Mouse (Mus musculus) heart, embryonic 13.5 days (tissue): ENCODE measurements around the gene Atxn1. TPM values are rescaled to one million over a fixed set of nuclear protein-coding genes. Genes with fewer than 3 reads are reported as not detected.

Source experiments
- ATAC-seq: fragments of 200-750 bp; cut with Nextera tagmentation; 2 replicates; pipeline ENCODE4 v1.8.0; 2017; ENCODE audit warnings: moderate TSS enrichment; ENCODE audit not compliant: insufficient number of reproducible peaks, low FRiP score, low TSS enrichment; ENCODE audit errors: extremely low read depth
- H3K27ac ChIP-seq: fragments of 300-500 bp; sonication (generic); replicated peaks from 2 replicates; pipeline ENCODE4 v1.5.1; 2015; ENCODE audit warnings: moderate library complexity, mild to moderate bottlenecking, inconsistent platforms
- H3K27me3 ChIP-seq: fragments of 300-500 bp; sonication (generic); replicated peaks from 2 replicates; pipeline ENCODE4 v1.6.1; 2015; ENCODE audit warnings: mild to moderate bottlenecking, inconsistent platforms
- H3K36me3 ChIP-seq: fragments of 300-500 bp; sonication (generic); 2 replicates; pipeline ENCODE4 v1.6.1; 2015; ENCODE audit warnings: mild to moderate bottlenecking, inconsistent platforms
- H3K4me1 ChIP-seq: fragments of 300-500 bp; sonication (generic); 2 replicates; pipeline ENCODE4 v1.6.1; 2015; ENCODE audit warnings: inconsistent platforms
- H3K4me2 ChIP-seq: fragments of 300-500 bp; sonication (generic); 2 replicates; pipeline ENCODE4 v1.6.1; 2015; ENCODE audit warnings: inconsistent platforms, mild to moderate bottlenecking, moderate library complexity
- H3K4me3 ChIP-seq: fragments of 300-500 bp; sonication (generic); 2 replicates; pipeline ENCODE4 v1.5.1; 2015; ENCODE audit warnings: moderate library complexity, mild to moderate bottlenecking, inconsistent platforms
- H3K9ac ChIP-seq: fragments of 300-500 bp; sonication (generic); 2 replicates; pipeline ENCODE4 v1.6.1; 2015; ENCODE audit warnings: inconsistent platforms, mild to moderate bottlenecking, moderate library complexity
- H3K9me3 ChIP-seq: fragments of 300-500 bp; sonication (generic); 2 replicates; pipeline ENCODE4 v1.6.1; 2016; ENCODE audit warnings: inconsistent platforms
- WGBS: fragments of 180-500 bp; shearing (Covaris S2); methylation state at CpG from one replicate; pipeline ENCODE4 v1.1.7; 2015; ENCODE audit warnings: mixed read lengths; 5-methylcytosine and 5-hydroxymethylcytosine counted together
- polyA plus RNA-seq: library from polyadenylated mRNA; unstranded; fragments of >200 nt; fragmentation: Nextera tagmentation; extraction: Ambion mirVana; gene quantifications from 2 replicates; pipeline ENCODE4 v1.2.1, GENCODE M21; 2015

Atxn1 gene
- polyA plus RNA-seq, 1 experiment from 2014 or later: 5.8 TPM

DNA sequence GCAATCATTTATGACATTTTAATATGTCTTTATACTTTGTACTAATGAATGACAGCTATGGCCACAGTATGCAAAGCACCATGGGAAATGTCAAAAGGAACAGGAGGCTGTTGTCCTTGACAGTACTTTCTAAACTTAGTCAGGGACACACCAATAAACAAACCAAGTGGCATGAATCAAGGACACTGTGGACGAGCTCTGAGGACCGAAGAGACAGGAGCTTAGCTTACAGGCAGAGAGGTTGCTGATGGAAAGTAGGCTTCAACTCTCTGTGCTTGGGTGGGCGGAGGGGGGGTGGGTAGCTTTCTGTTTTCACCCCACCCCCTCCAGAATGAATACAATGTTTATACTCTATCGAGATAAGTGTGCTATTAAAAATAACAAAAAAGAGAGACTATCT lies 90.6 kb downstream of the Atxn1 start:
- WGBS: 84% methylated on average over 4 of the region's 4 CpGs
- H3K9ac ChIP-seq: no peak overlapping the region
- H3K36me3 ChIP-seq: peaks cover 6% of the 10 kb centered on the region; the same call in 1 of the 2 replicates

GRCm38 (mm10) chr13:45872966-45873365 lies 91.8 kb downstream of the Atxn1 start:
- H3K9ac ChIP-seq: no peak overlapping the region
- peaks cover 6% of the 10 kb centered on the region; the same call in 1 of the 2 replicates for H3K36me3 ChIP-seq
- no peaks in the 10 kb centered on the region for H3K27me3 ChIP-seq
- no peak overlapping the region for H3K4me3 ChIP-seq
- WGBS: 85% methylated on average over 7 of the region's 7 CpGs
- no peak for ATAC-seq
- H3K9me3 ChIP-seq: no peaks in the 10 kb centered on the region
- H3K4me1 ChIP-seq: no peaks in the 10 kb centered on the region; the same call in 1 of the 2 replicates
- no peak overlapping the region for H3K4me2 ChIP-seq
- no peak overlapping the region for H3K27ac ChIP-seq

More for the DNA sequence above, 90.6 kb downstream of the Atxn1 start:
- Histone ChIP-seq H3K4me2 (no peak overlapping the region), H3K27me3 (no peaks in the 10 kb centered on the region), H3K4me3 (no peak overlapping the region), H3K9me3 (no peaks in the 10 kb centered on the region), H3K4me1 (no peaks in the 10 kb centered on the region; the same call in 1 of the 2 replicates), H3K27ac (no peak overlapping the region)
- ATAC-seq: no peak

DNA sequence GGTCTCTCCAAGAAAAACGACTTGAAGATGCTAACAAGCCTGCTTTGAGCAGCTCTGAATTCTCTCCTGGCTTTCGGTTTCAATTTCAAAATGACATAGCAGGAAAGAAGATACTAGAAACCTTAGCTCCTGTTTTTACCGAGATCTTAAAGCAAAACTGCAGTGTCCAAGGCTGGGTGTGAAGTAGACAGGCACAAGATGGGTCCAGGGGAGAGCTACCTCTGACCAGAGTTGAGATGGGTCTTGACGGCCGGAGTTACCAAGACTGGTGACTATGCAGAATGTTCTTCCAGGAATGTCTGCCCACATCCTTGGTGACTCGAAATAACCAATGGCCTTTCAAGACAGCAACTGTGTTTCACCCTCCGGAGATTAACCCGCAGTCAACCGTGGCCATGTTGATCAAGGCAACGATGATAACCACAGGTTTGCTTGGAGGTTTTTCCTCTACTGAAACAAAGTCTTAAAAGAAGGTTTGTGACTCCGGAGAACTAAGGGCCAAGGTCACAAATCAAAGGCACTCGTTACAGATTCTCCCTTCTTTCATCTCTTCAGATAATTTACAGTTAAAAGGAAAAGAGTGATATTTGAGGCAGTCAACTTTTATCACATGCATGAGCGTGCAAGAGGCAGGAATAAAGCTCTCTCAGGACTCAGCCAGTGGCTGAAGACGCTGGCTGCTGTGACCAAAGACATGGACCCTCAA lies 92.6 kb downstream of the Atxn1 start:
- no peak overlapping the region for H3K9ac ChIP-seq
- H3K27ac ChIP-seq: no peak overlapping the region
- no peaks in the 10 kb centered on the region for H3K9me3 ChIP-seq
- H3K4me2 ChIP-seq: no peak overlapping the region
- no peak for ATAC-seq
- peaks cover 6% of the 10 kb centered on the region; the same call in 1 of the 2 replicates for H3K36me3 ChIP-seq
- 70% methylated on average over 14 of the region's 14 CpGs for WGBS
- H3K4me3 ChIP-seq: no peak overlapping the region
- H3K4me1 ChIP-seq: peaks cover 5% of the 10 kb centered on the region
- H3K27me3 ChIP-seq: no peaks in the 10 kb centered on the region

DNA sequence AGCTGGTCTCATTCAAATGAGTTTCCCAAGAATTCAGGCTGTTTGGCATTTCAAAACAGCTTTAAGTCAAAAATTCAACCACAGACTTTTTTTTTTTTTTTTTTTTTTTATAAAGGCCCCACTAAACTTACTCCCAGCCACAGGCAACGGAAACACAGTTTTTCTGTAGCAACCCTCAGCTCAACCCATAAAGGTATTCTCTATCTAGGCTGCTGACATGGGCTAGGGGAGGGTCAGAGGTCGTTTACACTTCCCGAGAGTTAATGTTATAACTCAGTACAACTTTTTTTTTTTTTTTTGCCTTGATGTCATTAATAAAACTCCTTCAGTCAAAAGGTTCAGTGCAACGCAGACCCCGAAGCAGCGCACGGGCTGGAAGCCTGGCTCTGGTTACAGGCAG lies 93.3 kb downstream of the Atxn1 start:
- ATAC-seq: no peak
- peaks cover 11% of the 10 kb centered on the region for H3K4me1 ChIP-seq
- no peaks in the 10 kb centered on the region for H3K27me3 ChIP-seq
- no peak overlapping the region for H3K27ac ChIP-seq
- H3K4me3 ChIP-seq: no peak overlapping the region
- H3K9me3 ChIP-seq: no peaks in the 10 kb centered on the region
- WGBS: 77% methylated on average over 7 of the region's 7 CpGs
- peaks cover 6% of the 10 kb centered on the region; the same call in 1 of the 2 replicates for H3K36me3 ChIP-seq
- H3K4me2 ChIP-seq: no peak overlapping the region
- no peak overlapping the region for H3K9ac ChIP-seq

GRCm38 (mm10) chr13:45868886-45869285 lies 95.9 kb downstream of the Atxn1 start:
- Histone ChIP-seq H3K9me3 (no peaks in the 10 kb centered on the region), H3K4me3 (no peak overlapping the region), H3K4me1 (peaks cover 18% of the 10 kb centered on the region), H3K27me3 (no peaks in the 10 kb centered on the region), H3K36me3 (no peaks in the 10 kb centered on the region), H3K27ac (no peak overlapping the region), H3K4me2 (no peak overlapping the region), H3K9ac (no peak overlapping the region)
- ATAC-seq: no peak
- WGBS: 79% methylated on average over 8 of the region's 8 CpGs

DNA sequence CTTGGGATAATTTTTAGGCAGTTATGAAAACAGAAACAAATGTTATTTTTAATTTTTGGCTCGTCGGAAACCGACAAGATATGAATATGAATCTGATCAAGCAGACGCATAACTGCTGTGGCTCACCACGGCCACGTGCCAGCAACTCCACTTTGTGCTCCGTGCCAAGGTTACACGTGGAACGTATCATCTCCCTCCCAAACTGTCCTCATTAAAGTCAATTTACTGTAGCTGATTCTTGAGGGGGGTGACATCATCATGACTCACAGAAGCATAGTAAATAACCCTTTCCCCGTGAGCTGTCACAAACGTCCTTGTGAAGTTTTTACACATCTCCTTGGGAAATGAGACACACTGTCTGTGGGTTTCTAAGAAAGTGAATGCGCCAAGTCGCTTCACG lies 97.5 kb downstream of the Atxn1 start:
- Histone ChIP-seq H3K4me3 (no peak overlapping the region), H3K27ac (no peak overlapping the region), H3K4me1 (peaks cover 23% of the 10 kb centered on the region), H3K4me2 (no peak overlapping the region), H3K9ac (no peak overlapping the region), H3K9me3 (no peaks in the 10 kb centered on the region), H3K36me3 (no peaks in the 10 kb centered on the region), H3K27me3 (no peaks in the 10 kb centered on the region)
- 64% methylated on average over 14 of the region's 14 CpGs for WGBS
- ATAC-seq: no peak

DNA sequence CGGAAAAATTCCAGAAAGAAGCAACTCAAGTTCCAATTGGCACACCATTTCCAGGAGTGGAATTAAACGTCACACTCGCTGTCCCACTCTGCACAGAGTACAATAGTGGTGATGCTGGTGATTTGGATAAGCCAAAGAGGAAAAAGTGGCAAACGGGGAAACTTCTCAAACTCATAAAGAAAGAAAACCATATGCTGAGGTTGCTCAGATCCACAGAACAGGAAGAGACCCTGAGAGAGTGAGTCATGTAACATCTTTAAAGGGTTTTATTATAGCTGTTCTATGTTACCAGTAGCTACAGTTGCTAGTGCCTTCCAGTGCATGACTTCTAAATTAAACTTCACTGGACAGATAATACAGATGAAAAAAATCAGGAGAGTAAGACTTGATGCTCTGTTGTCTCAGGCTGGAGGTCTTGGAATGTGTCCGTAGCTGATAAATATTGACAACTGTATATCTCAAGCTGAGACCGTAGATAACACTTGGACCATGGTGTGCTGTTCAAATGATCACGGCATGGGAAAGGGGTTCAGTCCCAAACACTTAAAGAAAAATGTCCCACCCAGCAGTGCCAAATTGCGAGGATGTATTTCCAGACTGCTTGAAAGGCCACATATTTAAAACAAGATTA lies 98.1 kb downstream of the Atxn1 start:
- H3K36me3 ChIP-seq: no peaks in the 10 kb centered on the region
- 63% methylated on average over 8 of the region's 8 CpGs for WGBS
- ATAC-seq: no peak

GRCm38 (mm10) chr13:45865620-45866019 lies 99.2 kb downstream of the Atxn1 start:
- ATAC-seq: no peak
- H3K4me1 ChIP-seq: peaks cover 33% of the 10 kb centered on the region
- no peaks in the 10 kb centered on the region for H3K27me3 ChIP-seq
- H3K27ac ChIP-seq: no peak overlapping the region
- H3K4me2 ChIP-seq: no peak overlapping the region
- no peak overlapping the region for H3K9ac ChIP-seq
- H3K4me3 ChIP-seq: no peak overlapping the region
- no peaks in the 10 kb centered on the region for H3K36me3 ChIP-seq
- no peaks in the 10 kb centered on the region for H3K9me3 ChIP-seq
- WGBS: 88% methylated on average over 10 of the region's 10 CpGs

More for the DNA sequence above, 98.1 kb downstream of the Atxn1 start:
- H3K9ac ChIP-seq: no peak overlapping the region
- no peaks in the 10 kb centered on the region for H3K27me3 ChIP-seq
- H3K27ac ChIP-seq: no peak overlapping the region
- no peak overlapping the region for H3K4me2 ChIP-seq
- no peaks in the 10 kb centered on the region for H3K9me3 ChIP-seq
- H3K4me3 ChIP-seq: no peak overlapping the region
- peaks cover 26% of the 10 kb centered on the region for H3K4me1 ChIP-seq

GRCm38 (mm10) chr13:45863779-45864178 lies 101.0 kb downstream of the Atxn1 start:
- peaks cover 44% of the 10 kb centered on the region for H3K4me1 ChIP-seq
- no peaks in the 10 kb centered on the region for H3K9me3 ChIP-seq
- no peak for ATAC-seq
- H3K4me3 ChIP-seq: no peak overlapping the region
- H3K4me2 ChIP-seq: no peak overlapping the region
- no peaks in the 10 kb centered on the region for H3K36me3 ChIP-seq
- 55% methylated on average over 8 of the region's 8 CpGs for WGBS
- H3K27me3 ChIP-seq: no peaks in the 10 kb centered on the region
- H3K9ac ChIP-seq: no peak overlapping the region
- H3K27ac ChIP-seq: no peak overlapping the region

GRCm38 (mm10) chr13:45861885-45862605 lies 102.8 kb downstream of the Atxn1 start:
- no peaks in the 10 kb centered on the region for H3K27me3 ChIP-seq
- peak overlapping the region; percentile 1; the same call in 1 of the 2 replicates for H3K9ac ChIP-seq
- H3K9me3 ChIP-seq: no peaks in the 10 kb centered on the region
- no peak overlapping the region for H3K27ac ChIP-seq
- H3K4me1 ChIP-seq: peaks cover 38% of the 10 kb centered on the region
- 0 out of 2 replicates have a peak overlapping the region, but pooled peaks have one; percentile 1 for H3K4me2 ChIP-seq
- WGBS: 52% methylated on average over 13 of the region's 13 CpGs
- no peak for ATAC-seq
- no peaks in the 10 kb centered on the region for H3K36me3 ChIP-seq
- no peak overlapping the region for H3K4me3 ChIP-seq

GRCm38 (mm10) chr13:45861098-45861580 lies 103.7 kb downstream of the Atxn1 start:
- Histone ChIP-seq H3K4me1 (peaks cover 35% of the 10 kb centered on the region), H3K4me3 (no peak overlapping the region)
- 83% methylated on average over 10 of the region's 10 CpGs for WGBS

More at GRCm38 (mm10) chr13:45861098-45861580, 103.7 kb downstream of the Atxn1 start:
- Histone ChIP-seq H3K27ac (no peak overlapping the region), H3K9ac (no peak overlapping the region), H3K27me3 (no peaks in the 10 kb centered on the region), H3K36me3 (no peaks in the 10 kb centered on the region), H3K9me3 (no peaks in the 10 kb centered on the region), H3K4me2 (no peak overlapping the region)
- ATAC-seq: no peak
